17 mouse cellular contexts compared by ENCODE assay signal in the genomic region with DNA sequence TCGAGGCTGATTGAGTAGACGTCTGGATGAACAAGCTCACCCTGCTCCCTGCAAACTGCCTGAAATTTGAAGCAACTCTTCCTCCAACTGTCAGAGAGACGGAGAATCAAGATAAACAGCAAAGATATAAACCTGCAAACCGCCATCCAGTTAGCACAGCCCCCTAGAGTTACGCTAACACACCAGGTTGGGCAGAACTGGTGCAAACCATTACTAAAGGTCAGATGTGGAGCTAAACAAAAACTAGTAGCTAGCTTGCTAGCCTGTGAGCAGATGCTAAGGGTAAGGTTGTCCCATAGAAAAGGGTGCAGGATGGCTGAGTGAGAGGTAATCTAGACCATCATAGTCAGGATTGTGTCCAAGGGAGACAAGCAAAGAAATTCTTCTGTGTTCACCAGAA.
DNase-seq lines count a peak whose midpoint lies in the region; ATAC-seq and TF ChIP-seq lines count a peak whose summit lies in the region.
"Had no signal": no experiment of that assay in that cellular context is flagged by ENCODE, and none has a peak within 500 bp of the region (broad histone marks: within the 10 kb centered on the region; RNA-seq: fewer than 3 reads in every experiment).

No protein-coding gene starts in this region.

- no peak overlapping the region for H3K4me2 ChIP-seq in embryonic facial prominence, embryonic 14.5 days (ENCODE audit: low read depth, low read length)
- H3K4me2 ChIP-seq: forebrain, embryonic 13.5 days; heart, embryonic 13.5 days; hindbrain, embryonic 15.5 days had no signal

- H3K9ac ChIP-seq in embryonic facial prominence, embryonic 14.5 days (ENCODE audit: low read depth, low read length): no peak overlapping the region
- H3K9ac ChIP-seq: forebrain, embryonic 13.5 days; heart, embryonic 13.5 days; hindbrain, embryonic 15.5 days had no signal

- WGBS in kidney, adult 2 months: 45% methylated on average over 5 of the region's 5 CpGs
- 60% methylated on average over 5 of the region's 5 CpGs for WGBS in embryonic facial prominence, embryonic 14.5 days

- H3K27ac ChIP-seq in kidney, adult 2 months (ENCODE audit: insufficient read depth, low read depth, low read length): 0 out of 2 replicates have a peak overlapping the region, but pooled peaks have one; percentile 12
- peak overlapping the region; percentile 50 for H3K27ac ChIP-seq in testis, adult 2 months (ENCODE audit: control insufficient read depth, insufficient read depth, low read depth, low read length)
- H3K27ac ChIP-seq in embryonic facial prominence, embryonic 14.5 days (replicated peaks; ENCODE audit: low read depth, low read length): peak overlapping the region; percentile 52; the same call in 1 of the 2 replicates
- H3K27ac ChIP-seq: forebrain, embryonic 13.5 days; heart, embryonic 13.5 days; hindbrain, embryonic 15.5 days had no signal

- H3K4me1 ChIP-seq in kidney, adult 2 months (ENCODE audit: control insufficient read depth, insufficient read depth, low read length): peaks cover 13% of the 10 kb centered on the region
- H3K4me1 ChIP-seq in testis, adult 2 months (ENCODE audit: control insufficient read depth, insufficient read depth, low read length): peaks cover 7% of the 10 kb centered on the region
- peaks cover 6% of the 10 kb centered on the region; the same call in 1 of the 2 replicates for H3K4me1 ChIP-seq in embryonic facial prominence, embryonic 14.5 days (ENCODE audit: control insufficient read depth, insufficient read depth, low read length)

- no peak overlapping the region for H3K4me3 ChIP-seq in kidney, adult 2 months (ENCODE audit: insufficient read depth, low read depth, low read length)
- H3K4me3 ChIP-seq in testis, adult 2 months (ENCODE audit: control insufficient read depth, low read depth, low read length): no peak overlapping the region
- H3K4me3 ChIP-seq in embryonic facial prominence, embryonic 14.5 days (ENCODE audit: low read depth, low read length): no peak overlapping the region
- H3K4me3 ChIP-seq: forebrain, embryonic 13.5 days; heart, embryonic 13.5 days; hindbrain, embryonic 15.5 days had no signal

- no peaks in the 10 kb centered on the region; the same call in 1 of the 2 replicates for H3K36me3 ChIP-seq in kidney, adult 2 months (ENCODE audit: control insufficient read depth, insufficient read depth, low read length)
- no peaks in the 10 kb centered on the region for H3K36me3 ChIP-seq in testis, adult 2 months (ENCODE audit: control insufficient read depth, insufficient read depth, low read length)
- H3K36me3 ChIP-seq in embryonic facial prominence, embryonic 14.5 days (ENCODE audit: control insufficient read depth, insufficient read depth, low read length): no peaks in the 10 kb centered on the region
- H3K36me3 ChIP-seq: heart, embryonic 13.5 days; hindbrain, embryonic 15.5 days had no signal

- DNase-seq in kidney, adult 2 months: no peak
- DNase-seq in kidney, adult 18-20 months: no peak
- DNase-seq in testis, postnatal 10 days (ENCODE audit: low spot score): no peak
- no peak for DNase-seq in embryonic facial prominence, embryonic 14.5 days (ENCODE audit: low spot score)
- DNase-seq in adrenal gland, adult 2 months: no peak
- DNase-seq: adrenal gland, adult 8-10 months; adrenal gland, postnatal 36 days; cerebellum, adult 2 months; cerebellum, postnatal 10 days; gastrocnemius, postnatal 36 days; heart, adult 11 months; heart, postnatal 36 days had no signal

- ATAC-seq in embryonic facial prominence, embryonic 14.5 days (ENCODE audit: low read depth): no peak
- ATAC-seq in megakaryocyte-erythroid progenitor cell, adult 5-6 weeks (replicated peaks; ENCODE audit: low FRiP score, low TSS enrichment, poor library complexity, severe bottlenecking): peak; percentile 27; the same call in 1 of the 2 replicates
- ATAC-seq: forebrain, embryonic 13.5 days had no signal

- TF ChIP-seq POLR2A in kidney, adult 2 months (IDR thresholded peaks at IDR 0.05; ENCODE audit: low read depth, low read length): no peak
- no peak for TF ChIP-seq POLR2A in testis, adult 2 months (IDR thresholded peaks at IDR 0.05; ENCODE audit: control insufficient read depth, low read depth, low read length)

- H3K27me3 ChIP-seq in kidney, adult 2 months (replicated peaks; ENCODE audit: control insufficient read depth, insufficient read depth, low read length): no peaks in the 10 kb centered on the region
- no peaks in the 10 kb centered on the region; the same call in 1 of the 2 replicates for H3K27me3 ChIP-seq in testis, adult 2 months (ENCODE audit: control insufficient read depth, insufficient read depth, low read length)
- no peaks in the 10 kb centered on the region for H3K27me3 ChIP-seq in embryonic facial prominence, embryonic 14.5 days (replicated peaks; ENCODE audit: control insufficient read depth, insufficient read depth, low read length)
- H3K27me3 ChIP-seq: hindbrain, embryonic 15.5 days had no signal

- no peaks in the 10 kb centered on the region for H3K9me3 ChIP-seq in embryonic facial prominence, embryonic 14.5 days (ENCODE audit: control insufficient read depth, low read length)
- H3K9me3 ChIP-seq: forebrain, embryonic 13.5 days; heart, embryonic 13.5 days; hindbrain, embryonic 15.5 days had no signal

- no peak for TF ChIP-seq CTCF in kidney, adult 2 months (conservative IDR thresholded peaks at IDR 0.05; ENCODE audit: insufficient read depth, insufficient read length, low read depth, low read length)
- no peak for TF ChIP-seq CTCF in testis, adult 2 months (IDR thresholded peaks at IDR 0.05; ENCODE audit: control insufficient read depth, insufficient read depth, insufficient replicate concordance, low read depth, low read length)
